Mouse (Mus musculus) E14TG2a.4 (cell line): ENCODE results near the gene Sbf2.
A peak's percentile ranks its signal among the peaks of the same experiment; 100 is the strongest.

Source experiments
- H3K27me3 ChIP-seq: 2 replicates; pipeline ENCODE4 v1.6.1; 2014; ENCODE audit warnings: low read length, control low read depth; ENCODE audit not compliant: insufficient read depth
- H3K36me3 ChIP-seq: 2 replicates; pipeline ENCODE4 v1.6.1; 2014; ENCODE audit warnings: low read length, control low read depth; ENCODE audit not compliant: insufficient read depth
- H3K4me1 ChIP-seq: replicated peaks from 2 replicates; pipeline ENCODE4 v1.6.1; 2014; ENCODE audit warnings: low read depth, low read length, control low read depth
- H3K4me3 ChIP-seq: replicated peaks from 2 replicates; pipeline ENCODE4 v1.5.1; 2014; ENCODE audit warnings: mild to moderate bottlenecking, low read length
- H3K9me3 ChIP-seq: 2 replicates; pipeline ENCODE4 v1.6.1; 2014; ENCODE audit warnings: low read length, control low read depth
- CTCF ChIP-seq: conservative IDR thresholded peaks from 2 replicates; pipeline ENCODE4 v1.5.1; 2014; ENCODE audit warnings: low read length
- NANOG ChIP-seq: IDR thresholded peaks from 2 replicates; pipeline ENCODE4 v1.6.1; 2014; ENCODE audit warnings: borderline replicate concordance, low read length, mixed read lengths
- POU5F1 ChIP-seq: IDR thresholded peaks from 2 replicates; pipeline ENCODE4 v1.6.1; 2014; ENCODE audit warnings: low read length, borderline replicate concordance

Sbf2 gene

GRCm38 (mm10) chr7:110636559-110636958, 21.8 kb upstream of the Sbf2 start:
- Histone ChIP-seq H3K9me3 (no peaks in the 10 kb centered on the region), H3K27me3 (peaks cover 17% of the 10 kb centered on the region), H3K36me3 (no peaks in the 10 kb centered on the region)

GRCm38 (mm10) chr7:110635929-110636328, 21.2 kb upstream of the Sbf2 start:
- H3K27me3 ChIP-seq: peaks cover 23% of the 10 kb centered on the region
- H3K4me1 ChIP-seq: peaks cover 30% of the 10 kb centered on the region
- H3K36me3 ChIP-seq: no peaks in the 10 kb centered on the region
- H3K9me3 ChIP-seq: no peaks in the 10 kb centered on the region
- H3K4me3 ChIP-seq: no peak overlapping the region
- TF ChIP-seq POU5F1 (no peak), CTCF (no peak), NANOG (no peak)

More at GRCm38 (mm10) chr7:110636559-110636958, 21.8 kb upstream of the Sbf2 start:
- TF ChIP-seq CTCF: no peak
- no peak for TF ChIP-seq POU5F1
- no peak for TF ChIP-seq NANOG
- no peak overlapping the region for H3K4me3 ChIP-seq
- H3K4me1 ChIP-seq: peaks cover 25% of the 10 kb centered on the region

GRCm38 (mm10) chr7:110631136-110631888, 16.6 kb upstream of the Sbf2 start:
- Histone ChIP-seq H3K9me3 (no peaks in the 10 kb centered on the region), H3K4me1 (peaks cover 47% of the 10 kb centered on the region), H3K27me3 (peaks cover 63% of the 10 kb centered on the region), H3K36me3 (no peaks in the 10 kb centered on the region), H3K4me3 (peak overlapping the region; percentile 71; the same call in 1 of the 2 replicates)
- no peak for TF ChIP-seq CTCF
- TF ChIP-seq NANOG: no peak
- no peak for TF ChIP-seq POU5F1

- Histone ChIP-seq H3K4me3 (peak overlapping the region; percentile 71), H3K9me3 (no peaks in the 10 kb centered on the region), H3K27me3 (peaks cover 75% of the 10 kb centered on the region), H3K4me1 (peaks cover 58% of the 10 kb centered on the region), H3K36me3 (no peaks in the 10 kb centered on the region)
- TF ChIP-seq NANOG (no peak), CTCF (peak; percentile 91)
Measured at GRCm38 (mm10) chr7:110629892-110630666, 15.4 kb upstream of the Sbf2 start.

- no peak for TF ChIP-seq CTCF
- TF ChIP-seq NANOG: no peak
- no peak for TF ChIP-seq POU5F1
- Histone ChIP-seq H3K4me1 (peaks cover 62% of the 10 kb centered on the region), H3K27me3 (peaks cover 87% of the 10 kb centered on the region), H3K9me3 (no peaks in the 10 kb centered on the region), H3K4me3 (peak overlapping the region; percentile 76), H3K36me3 (no peaks in the 10 kb centered on the region)
Measured at GRCm38 (mm10) chr7:110628611-110629354, 14.1 kb upstream of the Sbf2 start.

- Histone ChIP-seq H3K4me3 (peak overlapping the region; percentile 76), H3K27me3 (peaks cover 89% of the 10 kb centered on the region), H3K4me1 (peaks cover 62% of the 10 kb centered on the region), H3K9me3 (no peaks in the 10 kb centered on the region), H3K36me3 (no peaks in the 10 kb centered on the region)
- TF ChIP-seq CTCF (no peak), POU5F1 (no peak), NANOG (no peak)
Measured at GRCm38 (mm10) chr7:110628273-110628600, 13.5 kb upstream of the Sbf2 start.

GRCm38 (mm10) chr7:110627486-110628272, 13.0 kb upstream of the Sbf2 start, which contains the start of gene Adm:
TSS of gene Adm (plus strand) at chr7:110627661.
- no peaks in the 10 kb centered on the region for H3K36me3 ChIP-seq
- peak within 1 kb of the TSS; percentile 76 for H3K4me3 ChIP-seq
- peaks cover 87% of the 10 kb centered on the region for H3K27me3 ChIP-seq
- TF ChIP-seq CTCF (no peak), NANOG (no peak), POU5F1 (no peak)
- no peaks in the 10 kb centered on the region for H3K9me3 ChIP-seq
- H3K4me1 ChIP-seq: peaks cover 62% of the 10 kb centered on the region

- peaks cover 62% of the 10 kb centered on the region for H3K4me1 ChIP-seq
- TF ChIP-seq CTCF (no peak), NANOG (no peak), POU5F1 (no peak)
- peak overlapping the region; percentile 76 for H3K4me3 ChIP-seq
- no peaks in the 10 kb centered on the region for H3K9me3 ChIP-seq
- peaks cover 84% of the 10 kb centered on the region for H3K27me3 ChIP-seq
- no peaks in the 10 kb centered on the region for H3K36me3 ChIP-seq
Measured at GRCm38 (mm10) chr7:110627099-110627482, 12.4 kb upstream of the Sbf2 start.
